Mouse (Mus musculus): ENCODE measurements around the gene Napsa. TPM values are rescaled to one million over a fixed set of nuclear protein-coding genes. Genes with fewer than 3 reads are reported as not detected.

The Napsa gene
- polyA plus RNA-seq (2017; shearing (Covaris generic)): not detected

GRCm38 (mm10) chr7:44572213-44572701 lies at the start of gene Napsa:
TSS of gene Napsa (plus strand) at chr7:44572380.

GRCm38 (mm10) chr7:44524502-44524901 lies 47.7 kb upstream of the Napsa start, which contains the start of gene Mybpc2:
TSS of gene Mybpc2 (minus strand) at chr7:44524656.

GRCm38 (mm10) chr7:44531946-44532732 lies 40.0 kb upstream of the Napsa start, which contains the start of gene Spib:
TSS of gene Spib (minus strand) at chr7:44532071.

GRCm38 (mm10) chr7:44548497-44549087 lies 23.6 kb upstream of the Napsa start, which contains the start of gene Pold1:
TSS of gene Pold1 (minus strand) at chr7:44548849.

GRCm38 (mm10) chr7:44553826-44554225 lies 18.4 kb upstream of the Napsa start, which contains the start of gene Nr1h2:
TSS of gene Nr1h2 (minus strand) at chr7:44553951.

GRCm38 (mm10) chr7:44590402-44591347 lies 18.5 kb downstream of the Napsa start, which contains the start of gene Kcnc3:
TSS of gene Kcnc3 (plus strand) at chr7:44590664.

Other genes starting within 250 kb of the Napsa start
- 0.49 TPM for gene Syt3, start 188.3 kb upstream of the Napsa start, polyA plus RNA-seq (2017; shearing (Covaris generic))
- 0.66 TPM for gene 1700008O03Rik, start 186.6 kb upstream of the Napsa start, polyA plus RNA-seq (2017; shearing (Covaris generic))
- not detected for gene Lrrc4b, start 143.4 kb upstream of the Napsa start, polyA plus RNA-seq (2017; shearing (Covaris generic))
- gene Aspdh, start 107.0 kb upstream of the Napsa start, polyA plus RNA-seq (2017; shearing (Covaris generic)): not detected
- 69.6 TPM for gene Josd2, start 104.4 kb upstream of the Napsa start, polyA plus RNA-seq (2017; shearing (Covaris generic))
- gene Emc10, start 75.9 kb upstream of the Napsa start, polyA plus RNA-seq (2017; shearing (Covaris generic)): 180 TPM
- gene Fam71e1, start 75.8 kb upstream of the Napsa start, polyA plus RNA-seq (2017; shearing (Covaris generic)): 3.1 TPM
- not detected for gene Mybpc2, start 47.7 kb upstream of the Napsa start, polyA plus RNA-seq (2017; shearing (Covaris generic))
- gene Spib, start 40.3 kb upstream of the Napsa start, polyA plus RNA-seq (2017; shearing (Covaris generic)): not detected
- 59.9 TPM for gene Pold1, start 23.5 kb upstream of the Napsa start, polyA plus RNA-seq (2017; shearing (Covaris generic))
- gene Nr1h2, start 18.4 kb upstream of the Napsa start, polyA plus RNA-seq (2017; shearing (Covaris generic)): 222 TPM
- not detected for gene Kcnc3, start 18.3 kb downstream of the Napsa start, polyA plus RNA-seq (2017; shearing (Covaris generic))
- gene Myh14, start 98.5 kb downstream of the Napsa start, polyA plus RNA-seq (2017; shearing (Covaris generic)): not detected
- not detected for gene Izumo2, start 136.4 kb downstream of the Napsa start, polyA plus RNA-seq (2017; shearing (Covaris generic))
- gene Vrk3, start 176.0 kb downstream of the Napsa start, polyA plus RNA-seq (2017; shearing (Covaris generic)): 95.9 TPM
- gene Zfp473, start 178.7 kb downstream of the Napsa start, polyA plus RNA-seq (2017; shearing (Covaris generic)): 0.73 TPM
- gene Nup62, start 243.7 kb downstream of the Napsa start, polyA plus RNA-seq (2017; shearing (Covaris generic)): 37.1 TPM
- 0.85 TPM for gene Il4i1, start 244.0 kb downstream of the Napsa start, polyA plus RNA-seq (2017; shearing (Covaris generic))
- gene Atf5, start 244.3 kb downstream of the Napsa start, polyA plus RNA-seq (2017; shearing (Covaris generic)): 0.70 TPM